Mouse (Mus musculus) limb, embryonic 13.5 days (tissue): ENCODE measurements around the gene Hrct1. TPM values are rescaled to one million over a fixed set of nuclear protein-coding genes. Genes with fewer than 3 reads are reported as not detected.

Experiments
- ATAC-seq: fragments of 200-750 bp; cut with Nextera tagmentation; 2 replicates; pipeline ENCODE4 v1.8.0; 2017; ENCODE audit warnings: low read depth, moderate number of reproducible peaks, moderate TSS enrichment; ENCODE audit not compliant: low FRiP score
- H3K27ac ChIP-seq: fragments of 300-500 bp; sonication (generic); 2 replicates; pipeline ENCODE4 v1.5.1; 2015; ENCODE audit warnings: inconsistent platforms, mild to moderate bottlenecking, moderate library complexity
- H3K27me3 ChIP-seq: fragments of 300-500 bp; sonication (generic); 2 replicates; pipeline ENCODE4 v1.6.1; 2015; ENCODE audit warnings: mild to moderate bottlenecking, inconsistent platforms
- H3K36me3 ChIP-seq: fragments of 300-500 bp; sonication (generic); 2 replicates; pipeline ENCODE4 v1.6.1; 2015; ENCODE audit warnings: inconsistent platforms, mild to moderate bottlenecking, moderate library complexity
- H3K4me1 ChIP-seq: fragments of 300-500 bp; sonication (generic); 2 replicates; pipeline ENCODE4 v1.6.1; 2015; ENCODE audit warnings: inconsistent platforms
- H3K4me2 ChIP-seq: fragments of 300-500 bp; sonication (generic); replicated peaks from 2 replicates; pipeline ENCODE4 v1.6.1; 2015; ENCODE audit warnings: inconsistent platforms, mild to moderate bottlenecking, moderate library complexity
- H3K4me3 ChIP-seq: fragments of 300-500 bp; sonication (generic); 2 replicates; pipeline ENCODE4 v1.5.1; 2015; ENCODE audit warnings: moderate library complexity, mild to moderate bottlenecking, inconsistent platforms
- H3K9ac ChIP-seq: fragments of 300-500 bp; sonication (generic); 2 replicates; pipeline ENCODE4 v1.6.1; 2015; ENCODE audit warnings: mild to moderate bottlenecking, inconsistent platforms
- H3K9me3 ChIP-seq: fragments of 300-500 bp; sonication (generic); 2 replicates; pipeline ENCODE4 v1.6.1; 2016; ENCODE audit warnings: inconsistent platforms
- WGBS: fragments of 180-500 bp; shearing (Covaris S2); methylation state at CpG from one replicate; pipeline ENCODE4 v1.1.7; 2015; 5-methylcytosine and 5-hydroxymethylcytosine counted together
- polyA plus RNA-seq: library from polyadenylated mRNA; unstranded; fragments of >200 nt; fragmentation: Nextera tagmentation; extraction: Ambion mirVana; gene quantifications from 2 replicates; pipeline ENCODE4 v1.2.1, GENCODE M21; 2015

Gene Hrct1
- polyA plus RNA-seq: 1.7 and 2.3 TPM in 2 replicates

GRCm38 (mm10) chr4:43726995-43727394 lies at the start of gene Hrct1:
Gene Hrct1 (plus strand): TSS chr4:43727188.
- no peak within 1 kb of the TSS for H3K4me3 ChIP-seq

GRCm38 (mm10) chr4:43678541-43678940 lies 48.4 kb upstream of the Hrct1 start:
- Histone ChIP-seq H3K4me3 (no peak overlapping the region), H3K27ac (no peak overlapping the region), H3K27me3 (no peaks in the 10 kb centered on the region), H3K36me3 (peaks cover 80% of the 10 kb centered on the region), H3K9ac (no peak overlapping the region), H3K4me2 (no peak overlapping the region), H3K9me3 (no peaks in the 10 kb centered on the region), H3K4me1 (no peaks in the 10 kb centered on the region)
- no peak for ATAC-seq
- 89% methylated on average over 6 of the region's 6 CpGs for WGBS

More at GRCm38 (mm10) chr4:43726995-43727394, at the start of gene Hrct1:
- H3K9me3 ChIP-seq: no peaks in the 10 kb centered on the region
- peaks cover 58% of the 10 kb centered on the region for H3K4me1 ChIP-seq
- WGBS: 23% methylated on average over 3 of the region's 3 CpGs
- H3K9ac ChIP-seq: no peak within 1 kb of the TSS
- no peaks in the 10 kb centered on the region for H3K36me3 ChIP-seq
- peak; percentile 70 for ATAC-seq
- no peak within 1 kb of the TSS for H3K4me2 ChIP-seq
- H3K27ac ChIP-seq: peak within 1 kb of the TSS; percentile 7; the same call in 1 of the 2 replicates
- no peaks in the 10 kb centered on the region for H3K27me3 ChIP-seq

GRCm38 (mm10) chr4:43679416-43680043 lies 47.5 kb upstream of the Hrct1 start:
- 88% methylated on average over 7 of the region's 7 CpGs for WGBS
- H3K27ac ChIP-seq: no peak overlapping the region
- no peak overlapping the region for H3K9ac ChIP-seq
- H3K27me3 ChIP-seq: no peaks in the 10 kb centered on the region
- H3K9me3 ChIP-seq: no peaks in the 10 kb centered on the region
- peaks cover 72% of the 10 kb centered on the region for H3K36me3 ChIP-seq
- H3K4me2 ChIP-seq: no peak overlapping the region
- H3K4me3 ChIP-seq: no peak overlapping the region
- no peak for ATAC-seq
- no peaks in the 10 kb centered on the region for H3K4me1 ChIP-seq

- 93% methylated on average over 17 of the region's 17 CpGs for WGBS
- no peak for ATAC-seq
Observed at GRCm38 (mm10) chr4:43690021-43690420, 37.0 kb upstream of the Hrct1 start.

GRCm38 (mm10) chr4:43691026-43691425 lies 36.0 kb upstream of the Hrct1 start:
- Histone ChIP-seq H3K9ac (no peak overlapping the region), H3K36me3 (peaks cover 37% of the 10 kb centered on the region), H3K27me3 (no peaks in the 10 kb centered on the region), H3K4me1 (no peaks in the 10 kb centered on the region), H3K9me3 (no peaks in the 10 kb centered on the region), H3K4me3 (no peak overlapping the region), H3K27ac (no peak overlapping the region), H3K4me2 (no peak overlapping the region)
- no peak for ATAC-seq
- 80% methylated on average over 5 of the region's 5 CpGs for WGBS

More at GRCm38 (mm10) chr4:43690021-43690420, 37.0 kb upstream of the Hrct1 start:
- no peak overlapping the region for H3K27ac ChIP-seq
- H3K9me3 ChIP-seq: no peaks in the 10 kb centered on the region
- peaks cover 47% of the 10 kb centered on the region for H3K36me3 ChIP-seq
- no peak overlapping the region for H3K4me2 ChIP-seq
- no peaks in the 10 kb centered on the region for H3K4me1 ChIP-seq
- no peak overlapping the region for H3K9ac ChIP-seq
- no peak overlapping the region for H3K4me3 ChIP-seq
- H3K27me3 ChIP-seq: no peaks in the 10 kb centered on the region

- Histone ChIP-seq H3K4me2 (no peak overlapping the region), H3K9ac (no peak overlapping the region), H3K27ac (no peak overlapping the region), H3K27me3 (no peaks in the 10 kb centered on the region), H3K4me1 (no peaks in the 10 kb centered on the region), H3K4me3 (no peak overlapping the region), H3K36me3 (peaks cover 15% of the 10 kb centered on the region), H3K9me3 (no peaks in the 10 kb centered on the region)
- 71% methylated on average over 5 of the region's 5 CpGs for WGBS
- no peak for ATAC-seq
Observed at GRCm38 (mm10) chr4:43693806-43694241, 33.2 kb upstream of the Hrct1 start.

- H3K27me3 ChIP-seq: no peaks in the 10 kb centered on the region
- peaks cover 6% of the 10 kb centered on the region for H3K36me3 ChIP-seq
- H3K27ac ChIP-seq: no peak overlapping the region
- no peak for ATAC-seq
- no peaks in the 10 kb centered on the region for H3K9me3 ChIP-seq
- H3K4me3 ChIP-seq: no peak overlapping the region
- H3K9ac ChIP-seq: no peak overlapping the region
- 85% methylated on average over 1 of the region's 1 CpGs for WGBS
- no peak overlapping the region for H3K4me2 ChIP-seq
- no peaks in the 10 kb centered on the region for H3K4me1 ChIP-seq
Observed at GRCm38 (mm10) chr4:43694439-43695248, 32.3 kb upstream of the Hrct1 start.

GRCm38 (mm10) chr4:43695249-43695671 lies 31.7 kb upstream of the Hrct1 start:
- H3K4me2 ChIP-seq: no peak overlapping the region
- H3K36me3 ChIP-seq: peaks cover under 1% of the 10 kb centered on the region; the same call in 1 of the 2 replicates
- no peak overlapping the region for H3K4me3 ChIP-seq
- H3K27me3 ChIP-seq: no peaks in the 10 kb centered on the region
- H3K9me3 ChIP-seq: no peaks in the 10 kb centered on the region
- no peak overlapping the region for H3K9ac ChIP-seq
- H3K27ac ChIP-seq: no peak overlapping the region
- H3K4me1 ChIP-seq: no peaks in the 10 kb centered on the region
- no peak for ATAC-seq
- 35% methylated on average over 9 of the region's 9 CpGs for WGBS

GRCm38 (mm10) chr4:43696561-43696960 lies 30.4 kb upstream of the Hrct1 start:
- no peak overlapping the region for H3K9ac ChIP-seq
- H3K36me3 ChIP-seq: no peaks in the 10 kb centered on the region
- ATAC-seq: no peak
- H3K4me3 ChIP-seq: no peak overlapping the region
- no peak overlapping the region for H3K27ac ChIP-seq
- 89% methylated on average over 13 of the region's 13 CpGs for WGBS
- no peaks in the 10 kb centered on the region for H3K9me3 ChIP-seq
- H3K4me1 ChIP-seq: no peaks in the 10 kb centered on the region
- H3K4me2 ChIP-seq: no peak overlapping the region
- H3K27me3 ChIP-seq: no peaks in the 10 kb centered on the region

GRCm38 (mm10) chr4:43700707-43701106 lies 26.3 kb upstream of the Hrct1 start, which contains the start of gene Olfr70:
Gene Olfr70 (minus strand): TSS chr4:43700807.
- Histone ChIP-seq H3K36me3 (no peaks in the 10 kb centered on the region), H3K4me3 (no peak within 1 kb of the TSS), H3K4me1 (no peaks in the 10 kb centered on the region), H3K27me3 (no peaks in the 10 kb centered on the region), H3K9me3 (no peaks in the 10 kb centered on the region), H3K9ac (no peak within 1 kb of the TSS), H3K27ac (no peak within 1 kb of the TSS), H3K4me2 (no peak within 1 kb of the TSS)
- 79% methylated on average over 6 of the region's 6 CpGs for WGBS
- no peak for ATAC-seq

GRCm38 (mm10) chr4:43703439-43703838 lies 23.5 kb upstream of the Hrct1 start:
- WGBS: 72% methylated on average over 6 of the region's 6 CpGs
- no peak overlapping the region for H3K4me2 ChIP-seq
- H3K9ac ChIP-seq: no peak overlapping the region
- H3K27me3 ChIP-seq: no peaks in the 10 kb centered on the region
- H3K4me1 ChIP-seq: no peaks in the 10 kb centered on the region
- no peaks in the 10 kb centered on the region for H3K9me3 ChIP-seq
- no peaks in the 10 kb centered on the region for H3K36me3 ChIP-seq
- no peak overlapping the region for H3K27ac ChIP-seq
- no peak for ATAC-seq
- H3K4me3 ChIP-seq: no peak overlapping the region

- 82% methylated on average over 8 of the region's 8 CpGs for WGBS
- H3K4me1 ChIP-seq: no peaks in the 10 kb centered on the region
- H3K27me3 ChIP-seq: no peaks in the 10 kb centered on the region
Observed at GRCm38 (mm10) chr4:43703851-43704250, 23.1 kb upstream of the Hrct1 start.

More at GRCm38 (mm10) chr4:43703851-43704250, 23.1 kb upstream of the Hrct1 start:
- H3K9ac ChIP-seq: no peak overlapping the region; the same call in 1 of the 2 replicates
- no peak overlapping the region for H3K4me3 ChIP-seq
- no peak overlapping the region for H3K27ac ChIP-seq
- no peaks in the 10 kb centered on the region for H3K36me3 ChIP-seq
- no peaks in the 10 kb centered on the region for H3K9me3 ChIP-seq
- H3K4me2 ChIP-seq: no peak overlapping the region
- ATAC-seq: no peak
